In genomic region chr2:27936607-27937191, GRCm38 (mm10) we compare ENCODE assay signal across 8 mouse cellular contexts. TPM values are rescaled to one million over a fixed set of nuclear protein-coding genes. Genes with fewer than 3 reads are reported as not detected.
DNase-seq lines count a peak whose midpoint lies in the region; ATAC-seq and TF ChIP-seq lines count a peak whose summit lies in the region.
"Had no signal": no experiment of that assay in that cellular context is flagged by ENCODE, and none has a peak within 500 bp of the region (broad histone marks: within the 10 kb centered on the region; RNA-seq: fewer than 3 reads in every experiment).

No protein-coding gene starts in this region.

- H3K27me3 ChIP-seq in MEL (ENCODE audit: control insufficient read depth in 1 of 2, insufficient read depth in 2 of 2, low read length in 2 of 2), result peaks cover 0 to 2% of the 10 kb centered on the region in 2 experiments; a peak in 1 of 4 replicates
- H3K27me3 ChIP-seq in stomach, embryonic 16.5 days (ENCODE audit: control insufficient read depth, insufficient read depth, low read length), result no peaks in the 10 kb centered on the region
- H3K27me3 ChIP-seq: liver, embryonic 15.5 days had no signal

- H3K9me3 ChIP-seq in MEL (replicated peaks; ENCODE audit: insufficient read depth, low read length), result no peaks in the 10 kb centered on the region
- no peaks in the 10 kb centered on the region for H3K9me3 ChIP-seq in stomach, embryonic 16.5 days (replicated peaks; ENCODE audit: control insufficient read depth, low read length)
- H3K9me3 ChIP-seq: liver, embryonic 15.5 days had no signal

- no peaks in the 10 kb centered on the region for H3K36me3 ChIP-seq in MEL (ENCODE audit: control insufficient read depth in 1 of 2, insufficient read depth in 2 of 2, low read length in 2 of 2)
- no peaks in the 10 kb centered on the region; the same call in 1 of the 2 replicates for H3K36me3 ChIP-seq in stomach, embryonic 16.5 days (ENCODE audit: control insufficient read depth, insufficient read depth, low read length)
- H3K36me3 ChIP-seq: liver, embryonic 15.5 days had no signal

- no peak for TF ChIP-seq EP300 in MEL (IDR thresholded peaks at IDR 0.05; ENCODE audit: low read depth in 1 of 2, low read length in 2 of 2)

- peak; percentile 6; the same call in 1 of the 2 replicates for ATAC-seq in stomach, embryonic 16.5 days (ENCODE audit: insufficient read depth, low FRiP score)

- 50% methylated on average over 9 of the region's 9 CpGs for WGBS in stomach, embryonic 16.5 days

- peak; percentile 46 for DNase-seq in MEL (ENCODE audit: low read depth, low spot score)
- DNase-seq in adrenal gland, adult 18-20 months (ENCODE audit: low spot score in 2 of 2), result peak; percentile 70 to 72
- peak; percentile 90 for DNase-seq in fibroblast of lung, adult 2 months (ENCODE audit: low read depth)
- peak; percentile 79 for DNase-seq in heart, postnatal 4 days
- DNase-seq in lung, adult 18-20 months, result peak; percentile 62 to 71
- no peak for DNase-seq in embryo, embryonic 9.5 days (ENCODE audit: extremely low spot score)

- H3K27ac ChIP-seq in MEL (ENCODE audit: control insufficient read depth, low read depth, low read length), result no peak overlapping the region
- peak overlapping the region; percentile 83 for H3K27ac ChIP-seq in stomach, embryonic 16.5 days (ENCODE audit: low read length)
- H3K27ac ChIP-seq: liver, embryonic 15.5 days had no signal

- no peak for TF ChIP-seq CTCF in MEL (IDR thresholded peaks at IDR 0.05 in 2 of 3, conservative IDR thresholded peaks at IDR 0.05 in 1 of 3; ENCODE audit: control insufficient read depth in 1 of 3, insufficient read depth in 1 of 3, low read depth in 2 of 3, low read length in 3 of 3, poor library complexity in 1 of 3, severe bottlenecking in 1 of 3)

- H3K4me2 ChIP-seq in stomach, embryonic 16.5 days (ENCODE audit: low read depth, low read length), result no peak overlapping the region
- H3K4me2 ChIP-seq: liver, embryonic 15.5 days had no signal

- TF ChIP-seq RAD21 in MEL (IDR thresholded peaks at IDR 0.05; ENCODE audit: low read depth, low read length), result no peak

- TF ChIP-seq POLR2A in MEL (IDR thresholded peaks at IDR 0.05; ENCODE audit: control insufficient read depth in 1 of 2, insufficient read depth in 1 of 2, low read depth in 1 of 2, low read length in 2 of 2, poor library complexity in 1 of 2), result no peak

- H3K4me3 ChIP-seq in MEL (ENCODE audit: control insufficient read depth in 1 of 2, insufficient read depth in 1 of 2, low read depth in 2 of 2, low read length in 2 of 2), result no peak overlapping the region
- no peak overlapping the region for H3K4me3 ChIP-seq in stomach, embryonic 16.5 days (replicated peaks; ENCODE audit: low read length)
- H3K4me3 ChIP-seq: liver, embryonic 15.5 days had no signal

- H3K4me1 ChIP-seq in MEL (ENCODE audit: control insufficient read depth in 1 of 2, insufficient read depth in 2 of 2, low read length in 2 of 2), result no peaks in the 10 kb centered on the region
- H3K4me1 ChIP-seq in stomach, embryonic 16.5 days (ENCODE audit: control insufficient read depth, insufficient read depth, low read length), result peaks cover 48% of the 10 kb centered on the region
- H3K4me1 ChIP-seq: liver, embryonic 15.5 days had no signal

- H3K79me2 ChIP-seq in MEL (ENCODE audit: control insufficient read depth, insufficient read depth, low read length, poor library complexity), result no peaks in the 10 kb centered on the region

- H3K9ac ChIP-seq in MEL (ENCODE audit: control insufficient read depth, low read depth, low read length, poor library complexity, severe bottlenecking), result no peak overlapping the region
- 0 out of 2 replicates have a peak overlapping the region, but pooled peaks have one; percentile 33 for H3K9ac ChIP-seq in stomach, embryonic 16.5 days (ENCODE audit: low read length)
- H3K9ac ChIP-seq: liver, embryonic 15.5 days had no signal

TF ChIP-seq in MEL, 35 proteins besides CTCF, POLR2A, EP300 and RAD21:
- no peak for TF ChIP-seq JUND (IDR thresholded peaks at IDR 0.05; ENCODE audit: low read depth, low read length)
- TF ChIP-seq RCOR1 (IDR thresholded peaks at IDR 0.05; ENCODE audit: low read depth, low read length), result peak; percentile 51; the same call in 1 of the 2 replicates

RNA-seq across cellular contexts. Expression of gene Col5a1, which starts 50.5 kb away (rescaled TPM):
- total RNA-seq in MEL (2012; rRNA removed), result 30.3 and 31.1 TPM in 2 replicates
- polyA plus RNA-seq in MEL (2012; ENCODE audit: insufficient read depth in 1 of 2, insufficient read length in 2 of 2, low read depth in 1 of 2, low replicate concordance in 2 of 2, missing spikeins in 1 of 2), result 10 to 100 TPM in 1 of 2 experiments, not detected in 1; 75.5 TPM
- total RNA-seq in adrenal gland, adult 18-20 months (2021), result 10 to 100 TPM; 23.8 to 35.6 TPM
- 100 to 1,000 TPM; 167 to 185 TPM for total RNA-seq in heart, postnatal 4 days (2021)
- 146 and 158 TPM in 2 replicates for polyA plus RNA-seq in stomach, embryonic 16.5 days (2015; fragmentation: Nextera tagmentation; extraction: Ambion mirVana)
